Mouse (Mus musculus): ENCODE data around the gene Ppip5k1.

The Ppip5k1 gene

DNA sequence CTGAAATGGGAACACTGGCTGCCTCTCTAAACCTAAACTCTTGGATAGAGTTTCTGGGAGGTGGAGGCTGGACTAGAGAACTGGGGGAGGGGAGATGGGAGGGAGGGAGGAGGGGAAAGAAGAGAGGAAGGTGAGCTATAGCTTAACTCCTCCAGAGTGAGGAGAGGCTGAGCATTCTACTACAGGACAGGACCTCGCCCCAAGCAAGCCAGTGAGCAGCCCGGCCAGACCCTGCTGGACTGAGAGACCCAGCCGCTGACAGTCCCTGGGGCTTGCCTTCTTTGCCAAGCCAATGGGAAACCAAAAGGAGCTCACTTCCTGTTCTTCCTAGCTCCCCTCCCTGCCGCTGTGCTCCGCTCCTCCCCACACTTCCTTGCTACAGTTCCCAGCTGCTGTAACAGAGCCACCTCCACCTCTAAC lies 46.2 kb downstream of the Ppip5k1 start:
- in situ Hi-C loops (cut with MboI, MseI), result no loop called here

DNA sequence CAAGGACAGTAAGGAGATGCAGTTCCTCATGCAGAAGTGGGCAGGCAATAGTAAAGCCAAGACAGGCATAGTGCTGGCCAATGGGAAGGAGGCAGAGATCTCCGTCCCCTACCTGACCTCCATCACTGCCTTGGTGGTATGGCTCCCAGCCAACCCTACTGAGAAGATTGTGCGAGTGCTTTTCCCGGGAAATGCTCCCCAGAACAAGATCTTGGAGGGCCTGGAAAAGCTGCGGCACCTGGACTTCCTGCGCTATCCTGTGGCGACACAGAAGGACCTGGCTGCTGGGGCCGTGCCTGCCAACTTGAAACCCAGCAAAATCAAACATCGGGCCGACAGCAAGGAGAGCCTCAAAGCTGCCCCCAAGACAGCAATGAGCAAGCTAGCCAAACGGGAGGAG lies 55.2 kb downstream of the Ppip5k1 start:
- in situ Hi-C loops (cut with MboI, MseI), result loop anchor here in 1 of 2 experiments (5.0 kb wide), 1 partner anchor 47 kb away; no protein-coding TSS in a partner anchor

DNA sequence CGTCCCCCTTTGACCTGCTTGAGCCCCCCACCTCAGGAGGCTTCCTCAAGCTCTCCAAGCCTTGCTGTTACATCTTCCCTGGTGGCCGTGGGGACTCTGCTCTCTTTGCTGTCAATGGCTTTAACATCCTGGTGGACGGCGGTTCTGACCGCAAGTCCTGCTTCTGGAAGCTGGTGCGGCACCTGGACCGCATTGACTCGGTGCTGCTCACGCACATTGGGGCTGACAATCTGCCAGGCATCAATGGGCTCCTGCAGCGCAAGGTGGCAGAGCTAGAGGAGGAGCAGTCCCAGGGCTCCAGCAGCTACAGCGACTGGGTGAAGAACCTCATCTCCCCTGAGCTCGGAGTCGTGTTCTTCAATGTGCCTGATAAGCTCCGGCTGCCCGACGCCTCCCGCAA lies 55.7 kb downstream of the Ppip5k1 start:
- in situ Hi-C loops (cut with MboI, MseI), result loop anchor here in 1 of 2 experiments (10.0 kb wide), 1 partner anchor 415 kb away; no protein-coding TSS in a partner anchor

DNA sequence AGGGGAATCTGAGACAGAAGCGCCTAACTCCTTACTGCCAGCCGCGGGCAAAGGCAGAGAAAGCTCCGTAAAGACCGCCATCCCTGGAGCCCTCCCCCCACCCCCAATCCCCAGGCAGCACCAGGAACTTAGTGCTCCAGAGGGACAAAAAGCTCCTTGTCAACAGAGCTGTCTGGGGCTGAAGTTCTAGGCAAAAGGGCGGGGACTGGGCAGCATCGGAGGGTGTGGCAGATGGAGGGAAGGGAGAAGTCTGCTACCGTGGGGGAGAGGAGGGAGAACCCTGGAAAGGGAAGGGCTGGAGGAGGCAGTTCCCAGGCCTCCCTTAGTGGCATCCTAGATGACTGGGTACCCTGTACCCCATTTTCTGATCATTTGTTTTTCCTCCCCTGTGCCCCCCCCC lies 57.1 kb downstream of the Ppip5k1 start:
- in situ Hi-C loops (cut with MboI, MseI), result loop anchor here in 1 of 2 experiments (10.0 kb wide), 1 partner anchor 417 kb away; no protein-coding TSS in a partner anchor

DNA sequence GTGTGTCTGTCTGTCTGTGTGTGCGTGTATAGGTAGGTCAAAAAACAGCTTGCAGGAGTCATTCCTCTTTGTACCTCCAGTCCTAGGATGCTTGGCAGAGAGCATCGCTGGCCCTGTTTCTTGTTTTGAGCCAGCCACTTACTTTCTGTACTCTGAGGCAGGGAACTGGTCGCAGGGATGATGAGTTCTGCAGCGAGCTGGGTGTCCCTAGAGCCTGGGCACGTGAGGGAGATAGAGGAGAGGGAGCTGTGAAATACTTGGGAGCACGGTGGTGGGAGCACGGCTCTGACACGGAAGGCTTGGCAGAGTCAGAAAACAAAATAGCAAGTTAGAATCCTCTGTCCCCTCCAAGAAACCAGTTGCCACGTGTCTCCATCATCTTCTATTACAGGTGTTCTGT lies 57.5 kb downstream of the Ppip5k1 start:
- in situ Hi-C loops (cut with MboI, MseI), result loop anchor here in 1 of 2 experiments (10.0 kb wide), 1 partner anchor 417 kb away; no protein-coding TSS in a partner anchor

DNA sequence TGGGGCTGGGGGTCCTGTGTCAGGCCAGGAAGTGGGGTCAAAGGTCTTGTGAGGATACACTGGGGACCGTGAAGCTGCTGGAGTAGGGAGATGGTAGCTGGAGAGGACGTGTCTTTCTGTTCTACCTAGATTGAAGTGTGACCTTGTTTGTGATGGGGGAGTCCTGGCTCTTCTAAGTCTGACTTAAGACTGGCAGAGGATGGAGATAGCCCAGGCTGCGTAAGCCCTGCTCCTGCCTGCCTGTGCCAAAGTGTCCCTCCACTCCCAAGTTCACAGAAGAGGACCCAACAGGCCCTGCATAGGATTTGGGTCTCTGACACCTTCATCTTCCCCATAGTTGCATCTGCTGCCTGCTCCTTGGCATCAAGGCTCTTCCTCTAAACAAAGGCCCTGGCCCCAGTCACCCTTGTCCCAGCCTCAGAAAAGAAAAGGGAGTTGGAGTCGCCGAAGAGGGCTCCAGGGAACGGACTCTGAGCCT lies 58.4 kb downstream of the Ppip5k1 start:
- in situ Hi-C loops (cut with MboI, MseI), result loop anchor here in 1 of 2 experiments (10.0 kb wide), 1 partner anchor 418 kb away; no protein-coding TSS in a partner anchor

DNA sequence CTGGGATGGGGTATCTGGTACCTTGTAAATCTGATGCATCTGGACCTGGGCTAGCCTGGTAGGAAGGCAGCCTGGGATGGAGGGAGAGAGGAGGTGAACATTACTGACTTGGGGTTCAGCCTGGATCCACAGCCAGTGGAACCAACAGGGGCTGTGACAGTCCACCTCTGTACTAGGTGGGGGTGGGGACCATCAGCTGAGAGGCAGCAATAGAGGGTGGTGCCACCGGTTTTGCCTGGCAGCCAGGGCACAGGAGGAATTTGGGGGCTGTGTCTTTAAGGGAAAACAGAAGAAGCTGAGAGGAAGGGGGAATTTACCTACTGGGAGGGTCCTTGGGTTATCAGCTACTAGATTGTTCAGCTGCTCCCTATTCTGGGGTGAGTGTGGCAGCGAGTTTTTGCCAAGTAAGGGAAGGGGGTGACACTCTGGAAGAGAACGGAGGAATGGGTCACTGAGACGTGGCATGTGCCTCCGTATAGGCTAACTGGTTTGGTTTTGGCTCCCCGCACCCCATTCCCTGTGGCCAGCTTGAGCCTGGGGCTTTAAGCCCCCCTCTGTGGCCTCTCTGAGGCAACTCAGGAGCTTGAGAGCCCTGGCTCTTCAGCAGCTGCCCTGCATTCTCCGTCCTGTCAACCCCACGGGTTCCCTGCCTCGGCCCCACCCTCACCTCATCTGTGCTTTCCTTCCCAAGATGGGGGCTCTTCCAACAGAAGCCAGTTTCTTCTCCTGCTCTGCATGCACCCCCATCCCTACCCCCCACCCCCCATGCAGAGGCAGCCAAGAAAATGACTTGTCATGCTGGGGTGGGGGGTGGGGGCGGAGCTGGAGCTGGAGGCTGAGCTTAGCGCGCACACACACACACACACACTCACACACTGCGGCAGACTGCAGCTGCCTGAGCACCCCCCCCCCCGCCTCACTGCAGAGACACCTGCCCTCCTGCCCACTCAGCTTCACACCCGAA lies 59.3 kb downstream of the Ppip5k1 start:
- in situ Hi-C loops (cut with MboI, MseI), result loop anchor here in 1 of 2 experiments (10.0 kb wide), 1 partner anchor 419 kb away; no protein-coding TSS in a partner anchor

DNA sequence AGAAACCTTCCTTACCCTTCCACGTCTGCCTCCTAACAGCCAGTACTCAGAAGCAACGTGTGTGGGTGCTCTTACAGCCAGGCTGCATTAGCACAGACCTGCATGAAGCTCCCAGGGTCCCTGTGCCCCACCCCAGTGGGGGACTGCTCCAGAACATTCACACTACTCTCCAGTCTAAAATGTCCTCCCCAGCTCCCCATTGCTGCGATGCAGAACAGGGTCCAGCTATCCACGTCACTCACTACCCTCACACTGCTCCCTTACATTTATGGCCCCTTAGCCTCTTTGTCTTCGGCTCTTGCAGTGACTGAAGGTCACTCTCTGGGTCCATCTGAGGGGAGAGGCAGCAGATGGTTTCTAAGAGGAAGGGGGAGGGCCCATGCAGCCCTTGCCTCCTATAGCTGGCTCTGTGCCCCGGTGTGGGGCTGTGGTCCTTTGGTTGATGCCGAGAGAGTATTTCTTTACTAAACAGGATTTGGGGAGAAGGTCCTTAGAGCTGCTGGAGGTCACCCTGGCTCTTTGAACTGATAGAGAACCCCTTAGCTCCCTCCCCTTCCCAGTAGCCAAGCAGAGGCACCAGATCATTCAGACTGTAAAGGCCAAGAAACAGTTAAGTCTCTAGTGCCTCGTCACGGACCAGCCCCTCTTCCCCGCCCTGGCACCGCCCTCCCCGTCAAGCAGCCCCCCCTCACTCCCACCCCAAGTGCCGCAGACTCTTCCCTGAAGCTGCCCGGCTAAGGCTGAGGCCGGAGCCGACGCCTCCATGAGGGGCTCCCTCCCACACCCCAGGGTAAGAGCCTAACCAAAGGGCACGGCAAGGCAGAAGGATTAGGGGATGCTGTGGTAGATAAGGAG lies 60.2 kb downstream of the Ppip5k1 start:
- in situ Hi-C loops (cut with MboI, MseI), result loop anchor here in 1 of 2 experiments (10.0 kb wide), 1 partner anchor 420 kb away; no protein-coding TSS in a partner anchor

DNA sequence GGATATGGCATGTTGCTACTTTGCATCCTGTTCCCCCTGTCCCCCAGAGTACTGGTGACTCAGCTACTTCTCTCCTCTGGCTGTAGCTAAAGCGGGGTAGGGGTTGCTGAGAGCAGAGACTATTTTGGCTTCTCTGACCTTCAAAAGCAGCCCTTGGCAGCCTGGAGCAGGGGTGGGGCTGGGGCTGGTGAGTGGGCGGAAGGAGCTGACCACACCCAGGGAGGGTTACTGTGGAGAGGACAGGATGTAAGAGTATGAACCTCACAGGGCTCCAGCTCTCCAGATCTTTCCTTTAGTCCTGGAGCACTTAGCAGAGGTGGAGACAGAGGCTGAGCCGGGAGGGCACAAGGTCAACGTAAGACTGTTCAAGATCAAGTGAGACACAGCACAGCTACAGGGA lies 61.0 kb downstream of the Ppip5k1 start:
- in situ Hi-C loops (cut with MboI, MseI), result loop anchor here in 1 of 2 experiments (10.0 kb wide), 1 partner anchor 421 kb away; no protein-coding TSS in a partner anchor

DNA sequence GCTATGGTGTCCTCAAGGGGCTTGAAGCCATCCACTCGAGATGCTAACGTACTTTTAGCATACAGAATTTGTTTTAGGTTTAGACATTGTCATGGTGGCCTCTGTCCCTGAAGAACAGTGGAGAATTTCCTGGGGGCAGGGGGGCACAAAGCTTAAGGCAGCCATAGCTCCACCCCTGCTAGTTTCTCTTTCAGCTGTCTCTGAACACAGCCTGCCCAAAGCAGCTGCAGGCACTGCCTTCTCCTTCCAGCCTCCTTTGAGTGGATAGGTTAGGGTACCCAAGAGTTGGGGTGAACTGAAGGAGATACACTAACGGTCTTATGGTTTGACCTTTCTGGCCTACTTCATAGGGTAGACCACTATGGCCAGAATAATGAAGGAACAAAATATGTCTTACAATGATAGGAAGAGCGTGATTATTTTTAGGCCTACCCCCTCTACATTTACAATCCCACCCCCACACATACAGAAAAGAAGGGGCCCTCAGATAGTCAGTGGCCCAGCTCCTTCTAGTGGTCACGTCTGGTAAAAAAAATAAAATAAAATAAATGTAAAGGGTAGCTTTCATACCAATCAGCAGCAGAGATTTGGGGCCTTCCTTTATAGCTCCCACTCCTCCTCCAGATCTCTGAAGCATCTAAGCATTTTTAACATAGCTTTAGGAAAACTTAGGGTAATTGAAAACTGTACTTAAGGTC lies 62.7 kb downstream of the Ppip5k1 start:
- in situ Hi-C loops (cut with MboI, MseI), result loop anchor here in 1 of 2 experiments (10.0 kb wide), 1 partner anchor 422 kb away; no protein-coding TSS in a partner anchor

DNA sequence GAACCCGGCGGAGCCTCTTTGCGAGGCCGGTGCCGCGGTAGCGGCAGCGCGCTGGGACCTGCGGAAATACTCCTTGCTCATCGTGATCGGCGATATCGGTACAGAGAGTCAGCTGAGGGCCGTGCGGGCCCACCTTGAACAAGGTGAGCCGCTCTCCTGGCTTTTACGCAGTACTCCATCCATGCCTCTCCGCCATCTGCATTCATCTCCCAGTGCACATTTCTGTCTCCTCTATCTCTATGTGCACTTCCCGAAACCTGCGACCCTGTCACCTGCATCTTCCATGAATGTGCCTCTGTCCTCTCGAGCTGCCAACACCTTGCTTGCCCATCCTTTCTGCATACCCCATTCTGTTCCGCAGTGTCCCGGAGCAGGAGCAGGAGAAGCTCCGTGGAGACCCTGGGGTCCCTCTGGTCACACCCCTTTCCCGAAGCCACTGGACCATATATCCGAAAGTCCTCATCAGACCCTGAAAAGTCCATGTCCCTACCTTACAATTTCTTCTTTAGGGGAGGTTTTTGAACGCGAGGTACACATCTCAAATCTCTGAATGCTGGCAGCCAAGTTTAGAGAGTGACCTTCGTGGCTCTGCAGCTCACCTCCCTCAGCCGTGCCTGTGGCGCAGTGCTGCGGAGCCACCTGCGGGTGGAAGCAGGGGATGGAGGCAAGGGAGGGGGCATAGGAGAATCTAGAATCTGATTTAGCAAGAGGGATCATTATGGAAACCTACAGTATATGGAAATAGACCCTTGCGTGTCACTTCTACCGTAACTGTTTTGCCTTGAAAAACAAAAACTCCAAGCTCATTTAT lies 65.3 kb downstream of the Ppip5k1 start:
- in situ Hi-C loops (cut with MboI, MseI), result loop anchor here in 1 of 2 experiments (10.0 kb wide), 1 partner anchor 425 kb away; no protein-coding TSS in a partner anchor

DNA sequence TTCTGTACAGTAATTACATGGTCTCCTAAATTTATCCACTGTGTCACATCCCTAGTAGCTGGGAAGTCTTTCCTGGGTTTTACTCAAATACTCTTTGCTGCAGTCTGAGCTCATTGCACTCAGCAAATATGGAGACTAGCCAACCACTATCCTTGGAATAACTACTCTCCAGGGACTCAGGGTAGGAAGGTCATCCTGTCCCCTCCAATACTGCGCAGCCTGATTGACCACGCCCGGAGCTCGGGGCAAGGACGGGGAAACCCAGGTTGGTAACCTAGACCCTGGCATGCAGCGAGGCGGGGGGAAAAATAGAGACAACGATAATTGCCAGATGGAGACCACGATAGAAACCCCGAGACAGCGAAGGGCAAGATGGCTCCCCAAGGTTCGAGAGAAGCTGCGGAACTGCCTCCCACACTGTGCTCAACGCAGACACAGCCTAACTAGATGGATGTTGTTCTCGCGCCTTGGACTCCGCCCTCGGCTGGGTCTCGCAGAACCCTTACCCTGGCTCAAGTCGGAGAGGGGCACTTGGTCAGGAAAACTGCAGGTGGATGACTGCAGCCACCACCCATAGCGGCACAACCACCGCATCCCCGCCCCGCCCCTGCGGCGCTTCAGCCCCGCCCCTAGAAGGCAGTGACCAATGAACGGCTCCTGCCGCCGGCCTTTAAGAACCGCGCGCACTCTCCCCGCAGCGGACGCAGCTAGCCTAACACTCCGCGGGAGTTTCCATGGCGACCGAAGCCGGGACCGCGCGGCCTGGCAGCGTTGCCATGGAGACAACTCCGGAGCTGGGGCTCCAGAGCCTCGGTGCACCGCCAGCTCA lies 66.1 kb downstream of the Ppip5k1 start, which contains the start of gene Map1a:
Map1a (plus strand) TSS at position 700 of the 829 bp plus-strand sequence.
- in situ Hi-C loops (cut with MboI, MseI), result no loop called here

DNA sequence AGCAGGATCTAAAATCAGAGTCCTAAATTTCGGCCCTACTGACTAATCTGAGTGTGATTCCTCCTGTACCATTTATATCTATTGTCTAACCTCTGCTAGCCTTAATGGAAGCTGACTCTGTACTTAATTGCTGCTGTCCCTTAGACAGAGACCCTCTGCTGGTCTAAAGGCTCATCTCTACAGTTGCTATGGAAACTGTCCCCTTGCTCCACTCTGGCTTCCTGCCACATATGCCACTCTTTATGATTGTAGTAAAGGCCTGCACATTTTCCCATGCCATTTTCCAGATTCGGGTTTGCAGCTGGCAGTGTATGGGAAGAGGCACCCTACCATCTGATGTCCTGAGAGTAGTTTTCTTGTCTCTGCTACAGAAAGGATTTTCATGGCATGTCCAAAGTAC lies 67.3 kb downstream of the Ppip5k1 start:
- in situ Hi-C loops (cut with MboI, MseI), result no loop called here

DNA sequence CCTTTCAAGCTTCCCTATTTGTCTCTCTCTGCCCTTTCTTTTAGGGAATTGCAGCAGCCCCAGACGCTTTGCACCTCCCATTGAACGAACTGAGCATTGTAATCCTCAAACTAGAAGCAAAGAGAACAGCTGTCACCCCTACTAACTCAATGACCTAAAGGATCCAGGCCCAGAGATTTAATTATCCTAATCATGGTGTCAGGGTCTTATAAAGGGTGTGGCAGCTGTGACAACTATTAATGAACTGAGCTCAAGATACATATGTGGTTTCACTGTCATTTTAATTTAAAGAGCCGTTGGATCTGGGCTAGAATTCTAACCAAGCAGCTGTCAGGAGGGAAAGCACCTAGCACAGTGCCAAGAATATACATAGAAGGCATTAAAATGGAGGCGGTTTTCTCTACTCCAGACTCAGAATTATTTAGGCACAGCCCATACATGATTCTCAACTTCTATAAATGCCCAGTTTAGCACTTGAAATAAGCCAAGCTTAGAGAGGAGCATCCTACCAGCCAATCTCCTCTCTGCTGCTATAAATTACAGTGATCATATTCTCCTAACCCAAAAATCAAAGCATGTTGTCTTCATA lies 83.2 kb downstream of the Ppip5k1 start:
- in situ Hi-C loops (cut with MboI, MseI), result no loop called here

DNA sequence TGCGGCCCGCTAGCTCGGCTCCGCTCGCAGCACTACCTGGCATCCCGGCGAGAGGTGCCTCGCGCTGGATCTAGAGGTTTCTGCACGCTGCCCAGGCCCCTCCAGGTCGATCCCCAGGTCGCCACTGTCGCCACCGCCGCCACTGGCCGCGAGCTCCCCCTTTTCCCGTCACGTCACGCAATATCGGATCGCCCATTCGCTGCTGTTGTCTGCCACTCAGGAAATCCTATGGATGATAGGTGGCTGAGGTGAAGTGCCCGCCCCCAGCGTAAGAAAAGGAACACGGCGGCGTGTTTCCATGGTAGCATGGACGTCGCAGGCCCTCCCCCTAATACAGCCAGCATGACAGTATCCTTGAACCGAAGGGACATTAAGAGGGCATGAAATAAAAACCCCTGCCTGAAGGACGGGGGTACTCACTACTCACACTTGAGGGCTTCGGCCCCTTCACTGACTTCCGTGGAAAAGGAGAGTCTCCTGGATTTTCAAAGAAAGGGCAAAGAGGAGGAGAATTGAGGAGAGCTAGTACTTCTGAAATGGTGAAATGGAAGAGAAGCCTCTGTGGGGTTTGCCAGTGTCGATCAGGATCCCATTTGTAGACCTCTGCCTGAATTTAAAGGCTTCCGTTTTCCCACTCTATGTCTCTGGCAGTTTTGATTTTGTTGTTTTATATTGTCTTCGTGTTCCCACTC lies 83.8 kb downstream of the Ppip5k1 start, which contains the start of gene Trp53bp1:
Trp53bp1 (minus strand) TSS at position 172 of the 692 bp plus-strand sequence.
- in situ Hi-C loops (cut with MboI, MseI), result no loop called here

DNA sequence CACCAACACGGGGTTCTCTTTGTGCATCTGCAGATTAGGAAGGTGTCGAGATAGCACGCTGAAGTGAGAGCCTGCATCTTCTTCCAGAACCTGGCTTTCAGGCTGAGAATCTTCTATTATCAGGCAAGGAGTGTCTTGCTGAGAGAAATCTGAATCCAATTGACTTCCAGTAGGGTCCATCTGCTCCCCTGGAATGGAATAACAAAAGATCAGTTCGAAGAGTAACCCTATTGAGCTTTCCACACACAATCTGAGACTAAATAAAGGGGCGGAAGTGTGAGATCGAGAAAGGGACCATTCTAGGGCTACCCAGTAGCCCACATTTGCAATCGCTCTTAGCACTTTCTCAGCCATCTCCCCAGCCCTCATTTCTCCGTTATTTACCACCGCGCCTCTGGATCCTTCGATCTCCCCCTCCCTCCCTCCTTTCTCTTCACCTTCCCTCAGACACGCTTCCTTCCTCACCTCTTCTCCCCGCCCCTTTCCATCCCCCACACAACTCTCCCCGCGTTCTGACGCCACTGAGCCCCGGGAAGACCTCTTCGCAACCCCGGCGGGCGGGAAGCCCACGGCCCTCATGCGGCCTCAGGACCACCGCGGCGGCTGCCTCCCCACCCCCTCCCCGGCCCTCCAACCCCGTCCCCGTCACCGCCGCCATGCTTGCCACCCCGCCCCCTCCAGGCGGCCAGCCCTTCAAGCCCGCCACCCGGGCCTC lies 84.5 kb downstream of the Ppip5k1 start:
- in situ Hi-C loops (cut with MboI, MseI), result no loop called here

DNA sequence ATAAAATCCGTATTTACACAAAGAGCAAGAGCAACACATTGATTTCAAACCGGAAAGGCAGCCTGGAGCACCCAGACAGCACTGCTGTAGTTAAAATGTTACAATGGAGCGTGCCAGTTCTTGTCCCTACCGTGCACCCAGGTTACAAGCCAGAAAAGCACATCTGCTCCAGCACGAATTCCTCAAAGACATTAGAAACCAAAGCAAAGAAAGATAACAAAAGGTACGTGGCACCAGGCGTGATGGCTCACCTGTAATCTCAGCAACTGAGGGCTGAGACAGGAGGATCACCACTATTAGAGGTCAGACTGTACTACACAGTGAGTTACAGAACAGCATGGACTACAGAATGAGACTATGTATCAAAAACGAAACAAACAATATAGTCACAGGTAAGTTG lies 86.8 kb downstream of the Ppip5k1 start:
- in situ Hi-C loops (cut with MboI, MseI), result no loop called here
